Mouse (Mus musculus) frontal cortex, postnatal 14 days (tissue): ENCODE data around the gene Cd86.

Source experiments
- DNase-seq, 2 experiments: peaks; one replicate each; pipeline ENCODE4 v3.0.0; 2022; ENCODE audit warnings: low spot score in 2 of 2

Gene Cd86

GRCm38 (mm10) chr16:36655910-36656309, 10.0 kb downstream of the Cd86 start:
- no peak for DNase-seq

GRCm38 (mm10) chr16:36655199-36655598, 10.7 kb downstream of the Cd86 start:
- no peak for DNase-seq

DNA sequence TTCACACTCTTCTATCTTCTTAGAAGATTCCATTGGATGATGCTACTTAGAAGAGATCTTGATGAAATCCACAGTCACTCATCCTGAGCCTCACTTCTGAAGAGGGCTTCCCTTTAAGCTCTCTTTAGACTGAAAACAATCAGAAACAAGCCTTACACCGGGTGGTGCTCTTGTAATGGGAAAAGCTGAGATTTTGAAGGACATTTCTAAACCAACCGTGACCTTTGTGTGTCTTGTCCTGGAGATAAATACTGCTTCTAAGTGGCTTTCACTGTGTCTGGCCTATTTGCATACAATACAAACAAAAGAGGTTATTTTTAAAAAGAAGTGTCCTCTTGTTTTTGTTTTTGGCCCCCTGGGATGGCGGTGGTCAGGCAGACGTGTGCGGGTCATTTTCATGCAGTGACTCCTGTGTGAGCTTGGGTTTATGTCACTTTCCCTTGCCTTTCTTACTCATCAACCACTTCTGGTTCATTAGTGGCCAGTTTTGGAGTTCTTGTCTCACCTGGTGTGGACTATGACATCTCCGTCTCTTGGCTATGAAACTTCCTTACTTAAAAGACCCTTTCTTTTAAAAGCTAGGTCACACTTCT, 14.6 kb downstream of the Cd86 start:
- DNase-seq, result no peak

- no peak for DNase-seq
Observed at GRCm38 (mm10) chr16:36650511-36650910, 15.4 kb downstream of the Cd86 start.

- DNase-seq, result no peak
Observed at GRCm38 (mm10) chr16:36649304-36649703, 16.6 kb downstream of the Cd86 start.

DNA sequence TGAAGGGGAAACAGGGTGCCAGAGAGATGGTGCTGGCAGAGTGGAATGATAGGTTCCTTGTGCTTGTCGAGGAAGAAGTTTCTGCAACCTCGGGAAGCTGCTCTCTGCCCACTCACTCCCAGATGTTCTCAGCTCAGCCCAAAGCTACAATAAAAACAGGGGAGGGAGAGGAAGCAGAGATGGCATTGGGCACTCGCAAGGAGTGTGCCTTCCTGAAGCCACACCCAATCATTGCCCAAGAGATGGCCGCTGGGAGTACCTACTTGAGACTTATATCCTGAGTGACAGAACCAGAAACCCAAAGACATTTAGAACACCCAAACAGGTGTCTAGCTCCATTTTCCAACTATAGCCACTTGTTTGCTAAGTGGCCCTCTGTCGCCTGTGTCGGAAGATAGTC, 20.8 kb downstream of the Cd86 start:
- DNase-seq, result no peak

DNA sequence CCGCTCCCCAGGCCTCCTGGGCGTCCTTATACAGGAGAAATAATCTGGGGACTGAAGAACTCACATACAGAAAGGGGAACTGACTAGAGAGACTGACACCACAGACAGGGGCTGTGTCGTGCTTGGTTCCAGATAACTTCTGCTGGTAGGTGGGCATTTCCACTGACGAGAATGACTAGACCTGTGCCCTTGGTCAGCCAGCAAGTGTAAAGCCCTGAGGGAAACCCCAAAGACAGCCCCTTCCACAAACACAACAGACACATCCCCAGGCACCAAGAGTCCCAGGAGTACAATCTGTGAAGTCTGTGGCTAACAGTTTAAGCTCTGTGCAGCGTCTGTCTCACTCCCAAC, 23.2 kb downstream of the Cd86 start:
- DNase-seq, result no peak

DNA sequence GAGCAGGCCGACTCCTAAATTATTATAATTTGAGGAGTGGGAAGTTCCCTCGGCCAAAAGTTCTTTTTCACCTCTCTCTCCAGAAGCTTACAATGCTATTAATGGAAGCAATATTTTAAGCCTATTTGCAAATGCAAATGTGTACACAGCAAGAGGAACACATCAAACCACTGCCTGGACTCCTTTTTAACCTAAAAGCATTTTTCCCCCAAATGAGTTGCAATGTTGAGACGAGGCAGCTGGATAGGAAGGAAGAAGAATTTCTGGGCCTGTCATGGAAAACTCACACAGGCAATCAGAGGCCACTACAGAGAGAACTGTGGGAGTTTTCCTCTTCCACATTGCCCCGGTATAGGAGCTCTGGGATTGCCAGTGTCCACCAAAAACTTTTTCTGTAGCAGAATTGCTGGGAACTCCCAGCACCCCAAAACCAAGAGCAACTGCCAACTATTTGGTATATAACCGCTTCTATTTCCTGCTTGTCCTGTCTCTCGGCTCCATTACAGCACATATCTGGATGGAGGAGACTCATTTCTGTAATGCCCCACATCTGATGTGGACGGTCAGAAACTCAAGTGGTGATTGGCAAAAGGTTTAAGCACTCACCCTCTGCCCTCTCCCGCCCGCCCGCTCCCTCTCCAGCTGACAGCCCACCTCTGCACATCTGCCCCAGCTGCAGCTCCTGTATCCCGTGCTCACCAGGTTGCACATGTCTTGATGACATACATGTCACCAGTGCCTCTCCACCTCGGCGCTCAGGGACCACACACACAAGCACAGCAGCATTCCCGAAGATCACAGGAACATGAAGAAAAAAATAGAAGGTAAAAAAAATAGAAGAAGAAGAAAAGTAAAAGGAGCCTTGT, 23.8 kb downstream of the Cd86 start:
- no peak for DNase-seq

GRCm38 (mm10) chr16:36640993-36641392, 24.9 kb downstream of the Cd86 start:
- no peak for DNase-seq

DNA sequence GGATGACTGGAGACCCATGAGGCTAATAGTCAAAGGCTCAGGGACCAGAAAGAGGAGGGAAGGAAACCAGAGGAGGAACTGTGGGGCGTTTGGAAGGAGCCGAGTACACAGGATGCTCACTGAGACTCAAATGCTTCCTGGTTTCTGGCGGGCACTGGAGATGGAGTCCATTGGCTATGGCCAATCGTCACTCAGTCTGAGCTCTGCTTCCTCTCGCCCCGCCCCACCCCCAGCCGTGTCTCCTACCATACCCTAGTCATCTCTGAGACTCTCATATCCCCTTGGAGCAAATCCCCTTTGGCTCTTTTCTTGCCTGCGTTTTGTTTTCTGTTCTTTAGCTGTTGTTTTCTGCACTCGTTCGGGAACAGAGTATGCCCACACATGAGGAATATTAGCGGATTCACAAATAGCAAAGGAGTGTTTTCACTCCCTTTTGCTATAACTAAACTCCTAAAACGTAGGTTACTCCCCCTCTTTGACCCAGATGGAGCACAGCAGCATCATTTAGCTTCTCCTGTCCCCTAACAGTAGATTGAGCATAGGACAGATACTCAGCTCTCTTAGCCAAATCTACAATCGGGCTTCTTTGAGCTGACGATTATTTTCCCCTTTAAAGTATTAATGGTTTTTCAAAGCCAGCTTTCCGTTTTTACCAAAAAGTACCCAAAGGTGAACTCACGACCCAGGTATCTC, 25.9 kb downstream of the Cd86 start:
- no peak for DNase-seq

GRCm38 (mm10) chr16:36636800-36637199, 29.1 kb downstream of the Cd86 start:
- DNase-seq, result no peak

DNA sequence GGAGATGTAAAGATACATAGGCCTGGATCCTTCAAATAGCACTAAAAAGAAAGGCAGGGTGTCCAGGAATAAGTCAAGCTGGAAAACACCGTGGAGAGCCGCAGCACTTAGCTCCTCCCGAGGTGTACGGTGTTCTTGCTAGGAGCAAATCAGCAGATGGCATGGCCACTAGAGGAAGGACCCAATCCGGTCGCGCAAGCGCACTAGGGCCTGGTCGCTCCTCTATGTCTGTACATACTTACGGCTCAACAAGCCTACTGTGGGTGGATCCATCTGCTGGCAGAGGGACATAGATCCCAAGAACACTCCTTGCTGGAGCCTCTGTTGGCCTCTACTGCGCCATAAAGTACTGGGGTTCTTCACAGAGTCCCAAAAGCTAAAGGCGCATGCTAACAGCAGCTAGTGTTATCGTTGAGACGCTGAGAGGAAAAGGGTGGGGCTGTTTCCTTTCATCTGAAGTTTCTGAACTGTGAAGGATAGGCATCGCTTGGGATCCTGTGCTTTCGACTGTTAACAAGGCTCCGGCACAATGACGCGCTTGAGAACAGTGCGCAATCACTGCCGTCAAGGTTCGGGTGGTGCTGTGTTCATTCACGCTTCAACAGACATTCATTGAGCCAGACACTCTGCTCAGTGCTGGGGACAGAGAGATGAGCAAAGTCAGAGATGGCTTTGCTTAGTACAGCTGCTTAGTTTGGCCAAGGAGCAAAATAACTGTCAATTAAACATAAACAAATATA, 30.7 kb downstream of the Cd86 start:
- DNase-seq, result no peak

DNA sequence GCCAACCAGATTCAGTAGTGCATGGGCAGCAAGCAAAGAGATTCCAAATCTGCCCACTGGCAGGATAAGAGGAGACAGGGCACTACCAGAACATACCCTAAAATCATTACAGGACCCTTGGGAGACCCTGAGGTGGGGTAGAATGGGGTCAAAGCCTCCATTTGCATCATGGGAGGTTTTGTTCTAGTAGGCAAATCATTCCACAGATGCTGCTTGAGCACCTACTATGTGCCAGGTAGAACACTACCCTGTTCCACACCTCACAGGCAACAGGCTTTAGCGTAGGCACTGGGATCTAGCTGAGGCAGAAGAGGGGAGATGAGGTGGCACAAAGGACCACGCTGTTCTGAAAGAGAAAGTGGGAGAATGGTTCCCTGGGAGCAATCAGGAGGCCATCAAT, 31.5 kb downstream of the Cd86 start:
- no peak for DNase-seq

DNA sequence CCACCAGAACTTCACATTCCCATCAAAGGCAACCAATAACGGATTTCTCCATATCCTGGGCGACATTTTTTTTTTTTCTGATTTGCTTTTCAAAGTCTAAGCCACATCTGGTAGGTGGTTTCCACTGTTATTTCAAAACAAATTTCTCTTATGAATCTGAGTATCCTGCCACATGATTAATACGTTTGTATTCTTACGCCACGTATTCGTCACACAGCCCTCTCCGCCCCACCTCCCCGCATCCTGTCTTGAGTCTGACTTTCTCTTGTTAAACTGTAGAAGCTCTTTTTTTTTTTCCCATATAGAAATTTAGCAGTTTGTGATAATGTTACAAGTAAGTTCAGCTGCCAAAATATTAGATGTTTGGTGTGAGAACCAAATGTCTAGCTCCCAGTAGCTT, 33.7 kb downstream of the Cd86 start:
- DNase-seq, result no peak

GRCm38 (mm10) chr16:36631607-36632006, 34.3 kb downstream of the Cd86 start:
- no peak for DNase-seq

- DNase-seq, result no peak
Observed at GRCm38 (mm10) chr16:36627740-36628139, 38.1 kb downstream of the Cd86 start.

GRCm38 (mm10) chr16:36626567-36627197, 39.2 kb downstream of the Cd86 start:
- DNase-seq, result no peak

- DNase-seq, result no peak
Observed at GRCm38 (mm10) chr16:36625909-36626308, 40.0 kb downstream of the Cd86 start.

GRCm38 (mm10) chr16:36622320-36622719, 43.6 kb downstream of the Cd86 start:
- no peak for DNase-seq

DNA sequence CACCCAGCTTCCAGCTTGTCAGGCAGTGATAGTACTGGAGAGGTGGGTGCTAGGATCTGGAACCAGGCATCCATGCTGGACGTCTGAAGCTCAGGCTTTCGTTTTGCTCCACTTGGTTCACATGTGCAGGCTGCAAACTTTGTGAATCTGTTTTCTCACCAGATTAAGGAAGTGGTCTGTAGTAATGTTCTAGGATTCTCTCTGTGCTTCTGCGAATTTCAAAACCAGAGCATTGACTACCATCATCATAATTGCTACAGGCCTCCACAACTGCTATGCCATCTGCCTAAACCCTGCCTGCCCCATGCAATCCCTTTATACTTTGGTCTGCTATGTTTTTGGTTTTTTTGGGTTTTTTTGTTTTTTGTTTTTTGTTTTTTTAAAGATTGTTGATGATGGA, 44.8 kb downstream of the Cd86 start:
- no peak for DNase-seq

DNA sequence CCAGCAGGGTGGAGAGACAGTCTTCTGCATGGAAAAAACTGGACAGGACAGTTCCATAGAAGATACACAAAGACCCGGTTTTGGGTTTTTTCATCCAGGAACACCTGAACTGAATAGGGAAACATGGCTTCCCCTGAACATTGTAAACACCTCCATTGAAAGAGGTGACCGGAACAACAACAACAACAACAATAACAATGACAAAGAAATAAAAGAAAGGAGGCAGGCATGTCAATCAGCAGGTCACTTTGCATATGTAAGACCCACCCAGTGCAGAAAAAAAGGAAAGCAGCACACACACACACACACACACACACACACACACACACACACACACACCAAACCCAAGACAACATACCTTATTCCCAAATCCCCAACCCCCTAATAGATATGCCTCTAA, 52.2 kb downstream of the Cd86 start:
- no peak for DNase-seq

DNA sequence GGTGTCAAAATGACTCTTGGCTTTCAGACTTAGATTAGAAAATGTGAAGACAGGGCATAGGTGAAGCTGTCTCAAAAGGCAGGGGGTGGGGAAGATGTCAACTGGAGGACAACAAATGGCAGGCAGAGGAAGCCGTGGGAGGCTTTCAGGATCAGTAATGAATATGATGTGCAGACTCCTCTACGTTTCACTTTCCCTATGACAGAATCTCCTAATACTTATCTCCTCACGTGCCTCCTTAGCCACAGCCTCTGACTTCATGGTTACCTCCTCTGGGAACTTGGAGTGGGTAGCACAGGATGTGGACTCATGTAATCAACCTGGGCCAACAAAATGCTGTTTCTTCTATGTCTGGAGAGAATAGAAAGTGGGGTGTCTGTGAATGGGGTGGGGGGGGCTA, 63.2 kb downstream of the Cd86 start:
- no peak for DNase-seq
